Mouse (Mus musculus) heart, adult 8-10 months (tissue): ENCODE measurements around the gene Kansl3. TPM values are rescaled to one million over a fixed set of nuclear protein-coding genes. Genes with fewer than 3 reads are reported as not detected.

Source experiments
- DNase-seq: peaks from one replicate; pipeline ENCODE4 v3.0.0; 2022; ENCODE audit warnings: low spot score
- total RNA-seq, 4 experiments: library from RNA; stranded (reverse); gene quantifications; 2 replicates each; pipeline ENCODE4 v1.2.4; 2022

Gene Kansl3
- total RNA-seq: 10 to 100 TPM; 46.9 to 76.4 (median 65.2) TPM

DNA sequence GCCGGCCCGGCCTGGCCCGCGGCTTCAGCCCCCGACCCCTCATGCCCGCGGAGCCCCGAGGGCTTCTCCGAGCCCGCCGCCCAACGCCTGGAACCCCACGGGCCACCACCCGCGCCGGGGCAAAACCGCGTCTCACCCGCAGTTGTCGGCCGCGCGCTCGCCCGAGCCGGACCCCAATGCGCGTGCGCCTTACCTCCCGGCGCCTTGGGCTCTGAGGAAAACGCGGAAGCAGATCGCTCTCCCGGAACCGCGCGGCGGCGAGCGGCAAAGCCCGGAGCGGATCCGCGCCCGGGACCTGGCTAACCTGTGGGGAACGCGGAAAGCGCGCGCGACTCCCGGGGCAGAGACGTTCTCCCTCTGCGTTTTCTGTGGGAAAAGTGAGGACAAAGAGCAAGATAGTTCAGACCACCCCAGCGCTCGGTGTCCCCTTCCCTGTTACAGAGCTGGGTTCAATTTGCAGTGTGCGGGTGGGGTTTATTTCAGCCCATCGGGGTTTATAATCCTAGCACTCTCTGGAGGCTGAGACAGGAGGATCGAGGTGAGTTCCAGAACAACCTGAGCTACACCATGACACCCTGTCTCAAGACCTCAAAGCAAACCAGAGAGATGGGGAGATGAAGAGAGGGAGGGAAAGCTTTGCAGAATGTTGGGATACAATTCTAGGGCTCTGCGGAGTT lies at the start of gene Kansl3:
TSS of gene Kansl3 (minus strand) at position 213 of the 677 bp plus-strand sequence.
- peak; percentile 90 for DNase-seq

DNA sequence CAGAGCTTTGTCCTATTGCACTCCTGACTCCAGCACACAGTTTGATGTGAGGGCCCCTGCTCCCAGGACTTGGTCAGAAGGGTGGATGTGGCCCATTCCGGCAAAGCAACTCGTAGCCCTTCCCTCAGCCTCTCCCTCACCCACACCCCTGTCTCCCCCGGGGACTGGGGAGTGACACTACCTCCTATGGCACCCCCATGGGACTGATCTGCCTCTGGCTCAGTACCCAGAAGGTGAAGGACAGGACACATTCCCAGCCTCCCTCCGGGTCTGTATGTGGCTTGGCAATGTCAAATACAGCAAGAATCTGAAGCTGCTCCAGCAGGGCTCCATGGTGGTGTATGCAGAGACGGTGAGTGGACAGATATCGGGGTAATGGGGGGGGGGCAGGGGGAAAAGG lies 35.5 kb upstream of the Kansl3 start:
- DNase-seq: no peak

DNA sequence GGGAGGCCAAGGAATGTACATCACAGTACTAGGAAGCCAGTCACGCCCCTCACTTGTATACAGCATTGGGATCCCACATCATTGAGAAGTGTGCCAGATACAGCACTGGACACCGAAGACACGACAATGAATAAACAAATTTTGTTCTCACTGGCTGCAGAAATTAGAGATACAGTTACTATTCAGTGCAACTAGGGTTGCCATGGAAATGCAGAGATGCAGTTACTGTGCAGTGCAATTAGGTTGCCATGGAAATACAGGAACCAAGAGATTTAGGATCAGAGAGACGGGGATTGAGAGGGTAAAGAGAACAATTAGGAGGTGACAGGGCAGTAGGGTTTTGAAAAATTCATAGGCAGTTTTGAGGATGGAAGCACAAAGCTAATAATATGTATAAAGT lies 32.5 kb upstream of the Kansl3 start:
- DNase-seq: no peak

DNA sequence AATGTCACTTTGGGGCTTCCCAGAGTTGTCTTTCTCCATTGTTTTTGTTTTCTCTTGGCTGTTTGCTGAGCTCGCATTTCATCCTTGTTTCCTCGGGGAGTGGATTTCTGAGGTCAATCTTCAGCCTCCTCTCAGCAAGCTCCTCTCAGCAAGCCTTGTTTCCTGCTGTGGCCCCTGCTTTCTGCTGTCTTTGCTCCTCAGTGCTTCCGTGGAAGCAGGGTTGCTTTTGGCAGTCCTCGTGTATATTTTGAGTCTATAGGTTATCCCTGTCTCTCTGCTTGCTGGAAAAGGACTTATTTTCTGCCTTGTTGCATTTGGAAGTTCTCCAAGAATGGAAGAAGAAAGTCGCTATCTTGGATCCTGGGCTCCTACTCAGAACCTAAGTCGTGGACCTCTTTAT lies 28.1 kb upstream of the Kansl3 start:
- no peak for DNase-seq

DNA sequence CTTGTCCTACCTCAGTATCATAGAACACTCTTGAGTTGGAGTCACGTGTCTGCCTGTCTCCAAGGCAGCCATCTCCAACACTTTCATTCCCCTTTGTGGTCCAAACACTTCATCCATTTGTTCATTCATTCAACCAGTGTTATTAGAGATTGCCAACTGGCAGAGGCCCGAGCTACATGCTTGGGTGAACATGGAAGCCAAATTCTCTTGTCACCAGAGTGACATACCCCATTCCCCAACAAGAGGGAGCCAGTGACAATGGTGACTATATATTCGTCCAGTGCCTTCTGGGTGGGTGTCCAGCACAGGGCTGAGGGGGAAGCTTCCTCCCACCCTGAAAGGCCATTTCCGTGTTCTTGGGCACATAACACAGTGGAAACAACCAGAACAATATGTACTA lies 10.6 kb upstream of the Kansl3 start:
- DNase-seq: no peak

DNA sequence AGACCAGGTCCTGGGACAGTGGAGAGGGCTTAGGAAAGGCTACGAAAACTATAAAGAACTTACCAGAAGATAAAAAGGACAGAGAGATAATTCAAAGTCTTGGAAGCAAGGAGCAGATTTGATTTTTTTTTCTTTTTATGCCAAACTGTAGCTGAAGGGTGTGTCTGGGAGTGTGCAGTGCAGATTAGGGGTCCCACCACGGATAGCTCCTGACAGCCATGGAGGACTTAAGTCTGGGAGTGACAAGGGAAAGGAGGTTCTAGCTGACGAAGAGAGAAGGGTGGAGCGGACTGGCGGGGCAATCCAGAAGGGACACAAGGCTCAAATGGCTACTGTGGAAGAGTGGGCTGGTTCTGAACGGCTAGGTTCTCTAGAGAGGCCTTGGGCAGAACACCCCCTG lies 9.9 kb upstream of the Kansl3 start:
- no peak for DNase-seq

DNA sequence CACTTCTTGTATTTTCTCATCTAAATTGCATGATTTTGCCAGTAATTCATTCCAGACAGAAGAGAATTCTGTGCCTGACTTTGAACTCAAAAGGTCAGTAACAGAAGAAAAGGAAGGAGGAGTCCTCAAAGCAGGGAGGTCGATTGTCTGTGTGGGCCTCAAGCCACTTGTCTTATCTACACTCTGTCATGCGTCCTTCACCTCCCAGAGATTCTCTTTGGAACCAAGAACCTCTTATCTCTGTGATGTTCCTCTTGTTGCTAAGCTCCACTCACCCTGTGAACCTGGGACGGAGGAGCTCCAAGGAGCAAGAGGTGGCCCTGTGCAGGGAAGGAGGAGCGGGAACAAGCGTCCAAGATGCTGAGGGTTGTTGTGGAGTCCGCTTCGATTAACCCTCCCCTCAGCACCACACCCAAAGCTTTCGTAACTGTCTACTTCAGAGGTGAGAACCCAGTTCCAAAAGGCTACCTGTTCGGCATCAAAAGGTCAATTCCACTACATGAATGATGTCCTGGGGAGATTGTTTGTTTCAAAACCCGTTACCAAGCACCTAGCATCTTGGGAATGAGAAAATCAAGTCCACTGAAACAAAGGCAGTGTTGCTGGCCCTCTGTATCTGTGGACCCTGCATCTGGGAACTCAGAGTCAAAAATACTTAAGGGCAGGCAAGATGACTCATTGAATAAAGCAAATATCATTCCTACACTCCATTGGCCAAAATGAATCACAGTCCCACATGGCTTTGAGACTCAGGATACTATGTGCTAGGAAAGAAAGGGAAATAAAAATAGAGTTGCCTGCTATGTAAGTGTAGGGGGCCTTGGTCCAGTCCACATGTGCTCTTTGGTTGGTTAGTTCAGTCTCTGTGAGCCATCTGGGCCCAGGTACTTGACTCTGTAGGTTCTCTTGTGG lies 3.2 kb upstream of the Kansl3 start, which contains the start of gene Fer1l5:
TSS of gene Fer1l5 (plus strand) at position 358 of the 912 bp plus-strand sequence.
- DNase-seq: no peak

DNA sequence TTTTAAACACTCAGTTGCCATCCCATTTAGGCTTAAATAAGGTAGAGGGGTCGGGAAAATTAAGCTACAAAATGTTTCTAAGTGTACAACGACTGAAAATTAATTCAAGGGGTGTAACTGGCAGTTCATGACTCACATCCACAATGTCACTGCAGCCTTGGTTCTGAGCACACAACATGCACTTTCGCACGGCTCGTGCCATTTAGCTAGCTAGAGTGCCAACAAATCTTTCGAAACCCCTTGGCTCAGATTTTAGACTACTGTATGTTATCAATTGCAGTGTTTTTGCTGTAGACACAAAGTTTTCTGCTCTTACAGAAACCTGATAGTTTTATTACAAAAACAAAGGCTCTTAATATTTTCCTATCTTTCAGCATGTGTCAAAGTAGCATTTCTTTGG lies 1.9 kb upstream of the Kansl3 start:
- no peak for DNase-seq

DNA sequence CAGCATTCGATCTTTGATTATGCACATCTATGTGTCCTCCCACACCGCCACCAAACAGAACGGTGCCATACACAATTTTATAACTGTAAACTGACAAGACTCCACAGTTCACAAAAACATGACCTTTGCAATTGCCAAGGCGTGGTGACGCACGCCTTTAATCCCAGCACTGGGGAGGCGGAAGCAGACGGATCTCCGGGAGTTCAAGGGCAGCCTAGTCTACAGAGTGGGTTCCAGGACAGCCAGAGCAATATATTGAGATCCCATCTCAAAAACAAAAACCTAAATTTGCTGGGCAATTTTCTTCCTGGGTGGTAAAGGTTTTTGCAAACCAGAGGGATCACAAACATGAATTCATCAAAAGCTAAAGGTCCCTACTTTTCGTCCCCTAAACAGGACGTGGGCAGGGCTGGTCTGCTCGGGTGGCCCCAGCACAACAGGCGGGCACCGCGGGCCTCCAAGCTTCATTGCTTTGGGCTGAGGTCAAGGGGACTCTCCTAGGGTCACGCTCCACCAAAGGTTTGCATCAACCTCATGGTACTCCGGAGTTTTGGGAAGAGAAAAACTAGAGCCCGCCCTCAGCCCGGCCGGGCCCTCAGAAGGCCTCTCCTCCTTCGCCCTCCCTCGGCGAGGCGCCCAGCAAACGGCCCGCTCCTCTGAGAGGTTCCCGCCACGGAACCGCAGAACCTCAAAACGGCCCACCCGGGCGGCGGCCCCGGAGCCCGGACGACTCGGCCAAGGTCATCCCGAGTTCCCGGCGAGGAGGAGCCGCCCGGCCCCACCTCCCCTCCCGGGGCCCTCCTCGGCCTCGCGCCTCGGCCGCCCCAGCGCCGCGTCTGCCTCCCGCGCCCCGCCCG lies 641 bp downstream of the Kansl3 start:
- peak; percentile 12 for DNase-seq

DNA sequence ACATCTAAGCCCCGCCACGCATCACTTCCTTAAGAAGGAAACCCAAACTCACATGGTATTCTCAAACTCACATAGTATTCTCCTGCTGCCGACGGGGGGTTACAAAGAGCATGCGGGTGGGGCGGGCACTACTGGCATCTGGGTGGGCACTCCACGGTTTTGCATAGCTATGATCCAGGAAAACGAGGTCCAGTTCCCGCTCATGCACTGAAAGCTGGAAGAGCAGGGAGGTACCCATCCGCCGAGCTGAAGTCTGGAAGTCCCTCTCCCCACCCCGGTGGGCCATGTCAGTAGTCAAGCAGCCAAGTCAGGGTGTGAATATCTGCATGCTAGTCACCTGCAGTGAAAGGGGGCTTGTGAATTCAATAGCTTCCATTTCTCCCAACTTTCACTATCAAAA lies 1.3 kb downstream of the Kansl3 start:
- no peak for DNase-seq

DNA sequence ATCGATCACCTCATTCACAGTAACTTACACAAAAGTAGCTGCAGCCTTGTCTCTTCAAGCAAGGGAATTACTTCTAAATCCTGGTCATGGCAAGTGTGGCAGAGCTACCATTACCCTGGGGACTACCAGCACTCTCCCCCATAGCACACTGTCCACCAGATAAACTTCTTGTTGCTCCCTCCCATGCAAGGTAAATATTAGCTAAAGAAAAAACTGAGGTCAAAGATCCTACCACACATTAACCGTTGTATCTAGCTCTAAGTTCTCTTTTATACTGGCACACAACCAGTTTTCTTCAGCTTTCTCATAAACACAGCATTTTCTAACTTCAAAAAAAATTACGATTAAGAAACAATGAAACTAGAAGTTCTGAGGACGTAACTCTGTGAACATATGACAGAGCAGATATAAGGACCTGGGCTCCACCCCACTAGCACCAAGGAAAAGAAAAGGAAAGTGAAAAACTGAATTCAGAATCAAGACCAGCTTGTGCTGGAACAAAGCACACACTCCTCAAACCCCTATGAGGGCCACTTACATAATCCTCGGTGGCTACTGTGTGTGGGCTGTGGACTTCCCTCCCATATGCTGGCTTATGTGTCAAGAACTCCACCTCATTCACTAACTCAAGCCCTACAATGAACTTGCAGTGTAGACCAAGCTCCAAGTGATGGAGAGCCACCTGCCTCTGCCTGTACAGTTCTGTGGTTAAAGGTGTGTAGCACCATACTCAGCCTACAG lies 11.9 kb downstream of the Kansl3 start:
- DNase-seq: no peak

DNA sequence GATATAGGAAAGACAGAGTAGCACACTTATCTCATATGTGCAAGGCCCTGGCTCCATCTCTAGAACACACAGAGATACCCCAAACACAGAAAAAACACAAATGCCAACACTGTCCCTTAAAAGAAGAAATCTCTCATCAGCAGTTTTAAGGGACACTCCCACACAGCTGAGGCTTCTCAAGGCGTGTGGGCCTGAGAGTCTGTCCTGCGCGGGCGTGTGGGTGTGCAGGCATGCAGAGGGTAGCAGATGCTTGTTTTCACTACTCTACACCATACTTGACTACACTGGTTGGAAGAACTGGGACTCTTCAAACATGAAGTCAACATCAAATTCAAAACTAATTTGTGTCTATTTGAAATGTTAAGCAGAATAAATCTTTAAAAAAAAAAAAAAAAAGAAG lies 16.6 kb downstream of the Kansl3 start:
- no peak for DNase-seq

DNA sequence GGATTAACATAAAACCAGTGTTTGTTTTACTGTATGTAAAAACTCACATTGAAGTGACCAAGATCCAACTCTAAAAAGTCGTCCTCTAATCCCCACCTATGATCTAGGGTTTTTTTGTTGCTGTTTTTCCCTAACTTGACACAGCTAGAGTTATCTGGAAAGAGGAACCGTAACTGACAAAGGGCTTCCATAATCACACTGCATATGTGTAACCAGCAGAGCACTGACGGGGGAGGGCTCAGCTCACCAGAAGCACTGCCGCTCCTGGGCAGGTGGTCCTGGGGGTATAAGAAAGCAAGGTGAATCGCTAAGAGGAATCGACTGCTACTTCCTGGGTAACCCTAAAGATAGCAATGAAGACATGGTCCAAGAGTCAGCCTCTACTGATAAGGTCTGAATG lies 26.4 kb downstream of the Kansl3 start:
- no peak for DNase-seq

DNA sequence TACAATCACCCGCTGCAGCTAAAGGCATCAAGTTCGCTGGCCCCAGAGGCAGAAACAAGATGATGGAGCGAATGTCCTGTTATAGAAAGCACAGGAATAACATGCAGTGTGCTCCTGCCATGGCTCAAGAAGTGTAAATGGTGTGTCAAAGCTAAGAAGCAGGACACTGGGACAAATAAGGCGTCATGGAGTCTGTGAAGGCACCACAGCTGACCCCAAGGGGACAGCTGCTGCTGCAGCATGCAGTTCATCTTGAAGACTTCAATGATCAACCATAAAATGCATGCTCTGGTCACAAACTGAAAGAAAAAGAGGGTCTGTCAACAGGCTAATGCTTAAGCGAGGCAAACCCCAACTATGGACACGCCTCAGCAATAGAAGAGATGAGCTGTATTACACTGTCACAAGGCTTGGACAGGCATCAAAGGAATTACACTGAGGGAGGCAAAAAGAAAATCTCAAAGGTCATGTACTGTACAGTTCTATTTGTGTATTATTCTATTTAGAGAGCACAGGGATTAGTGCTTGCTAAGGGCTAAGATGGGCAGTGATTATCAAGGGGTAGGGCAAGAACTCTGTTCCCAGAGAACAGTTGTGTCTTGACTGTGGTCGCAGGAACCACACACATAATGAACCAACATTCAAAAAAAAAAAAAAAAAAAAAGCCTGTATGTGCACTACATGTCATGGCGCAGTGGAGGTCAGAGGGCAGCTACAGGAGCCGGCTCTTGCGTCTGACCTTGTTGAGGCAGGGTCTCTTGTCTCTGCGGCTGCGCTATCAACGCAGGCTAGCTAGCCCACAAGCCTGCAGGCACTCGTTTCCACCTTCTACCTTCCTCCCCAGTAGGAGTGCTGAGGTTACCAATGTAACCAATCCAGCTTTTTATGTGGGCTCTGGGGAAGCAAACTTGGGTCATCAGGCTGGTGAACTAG lies 35.8 kb downstream of the Kansl3 start:
- DNase-seq: no peak

DNA sequence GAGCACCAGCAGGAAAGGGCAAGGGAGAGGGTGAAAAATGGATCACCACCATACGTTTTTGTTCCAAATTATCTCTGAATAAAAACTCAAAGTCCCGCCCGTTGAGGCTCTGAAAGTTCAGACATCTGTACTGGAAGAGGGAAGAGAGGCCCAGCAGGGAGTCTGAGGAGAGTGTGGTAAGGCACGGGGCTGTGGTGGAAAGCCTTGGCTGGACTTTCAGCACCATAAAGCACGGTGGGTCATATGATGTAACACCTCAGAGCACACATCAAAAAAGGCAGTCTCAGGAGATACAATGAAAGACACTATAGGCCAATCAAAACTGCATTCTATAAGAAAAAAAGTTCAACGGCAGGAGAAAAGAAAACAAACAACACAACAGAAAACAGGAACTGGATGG lies 37.2 kb downstream of the Kansl3 start:
- DNase-seq: no peak

DNA sequence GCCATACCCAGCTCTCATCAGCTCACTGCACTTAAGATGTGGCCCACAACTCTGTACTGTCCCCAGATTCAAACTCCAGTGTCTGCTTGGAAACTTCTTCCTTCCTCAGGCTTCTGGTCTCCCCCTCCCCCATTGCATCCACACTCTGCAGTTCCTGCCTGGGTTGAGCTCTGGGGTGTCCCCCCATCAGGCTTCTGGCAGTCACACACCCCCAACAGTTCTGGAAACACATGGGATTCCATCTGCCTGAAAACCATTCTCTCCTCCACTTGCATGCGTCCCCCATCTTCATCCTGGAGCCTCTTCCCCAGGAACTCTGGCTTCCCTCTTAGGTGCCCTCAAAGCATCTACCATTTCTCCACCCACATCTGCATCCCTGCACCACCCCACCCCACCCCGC lies 42.2 kb downstream of the Kansl3 start:
- no peak for DNase-seq

DNA sequence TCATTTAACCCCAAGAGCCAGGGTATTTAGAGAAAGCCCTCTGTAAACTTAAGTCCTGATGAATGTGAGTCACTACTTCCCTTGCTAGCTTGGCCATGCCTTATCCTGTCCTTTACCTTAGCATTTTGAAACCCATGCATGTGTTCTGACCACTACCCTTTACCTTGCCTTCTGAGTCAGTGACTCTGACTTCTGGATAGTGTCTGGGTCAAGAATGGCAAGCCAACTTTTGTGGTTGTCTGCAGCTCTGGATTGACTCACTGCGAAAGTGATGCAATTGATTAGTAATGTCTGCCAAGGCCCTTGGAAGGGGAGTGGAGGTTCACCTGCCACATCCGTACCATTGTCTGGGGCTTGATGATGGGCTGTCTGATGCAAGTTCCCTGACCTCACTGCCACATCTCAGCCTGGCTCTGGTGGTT lies 43.1 kb downstream of the Kansl3 start:
- DNase-seq: no peak

DNA sequence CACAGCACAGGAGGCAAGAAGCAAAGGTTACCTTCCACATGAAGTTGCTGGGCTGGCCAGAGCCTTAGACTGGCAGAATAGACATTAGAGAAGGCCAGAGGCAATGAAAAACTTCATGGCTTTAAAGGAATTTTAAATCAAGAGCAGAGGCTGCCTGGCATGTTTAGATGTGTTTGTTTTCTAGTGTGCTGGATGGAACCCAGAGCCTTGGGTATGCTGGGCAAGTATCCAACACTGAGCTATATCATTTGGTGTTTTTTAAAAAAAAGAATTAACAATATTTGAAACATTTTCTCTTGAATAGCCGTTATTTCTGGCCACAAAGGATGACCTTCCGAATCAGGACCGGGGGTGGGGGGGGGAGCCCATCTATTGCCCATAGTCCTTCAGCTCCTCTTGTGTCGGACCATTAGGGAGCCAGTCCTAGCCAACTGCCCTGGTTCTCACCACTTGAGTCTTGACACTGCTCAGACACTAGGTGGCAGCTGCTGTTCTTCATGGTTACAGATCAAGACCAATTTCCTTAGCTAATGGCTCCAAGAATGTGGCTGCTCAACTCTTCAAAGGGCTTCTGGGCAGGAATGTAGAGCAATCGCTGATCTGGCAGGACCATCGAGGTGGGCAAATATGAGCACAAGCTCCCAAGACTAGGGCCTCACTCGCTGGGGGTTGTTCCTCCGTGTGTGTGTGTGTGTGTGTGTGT lies 45.1 kb downstream of the Kansl3 start:
- peak; percentile 57 for DNase-seq

DNA sequence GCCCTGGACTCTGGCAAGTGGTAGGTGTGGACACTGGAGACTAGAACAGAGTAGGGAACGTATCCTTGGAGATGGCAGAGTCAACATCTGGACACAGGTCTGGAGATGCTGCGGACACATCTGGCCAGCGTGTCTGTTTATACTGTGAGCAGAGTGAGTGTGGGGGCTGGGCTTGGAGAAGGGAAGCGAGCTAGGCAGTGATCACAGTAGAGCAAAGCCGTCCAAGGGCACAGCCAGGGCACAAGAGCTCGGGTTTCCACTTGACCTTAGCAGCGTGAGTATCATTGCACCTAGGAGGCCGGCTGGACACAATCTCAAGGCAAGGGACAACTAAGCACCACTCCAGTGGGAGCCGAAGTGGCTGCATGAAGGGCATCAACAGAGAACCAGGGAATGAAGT lies 45.9 kb downstream of the Kansl3 start:
- DNase-seq: no peak
